Mouse (Mus musculus): ENCODE results near the gene Yipf4. TPM values are rescaled to one million over a fixed set of nuclear protein-coding genes. Genes with fewer than 3 reads are reported as not detected.
A peak's percentile ranks its signal among the peaks of the same experiment; 100 is the strongest.

Gene Yipf4
- polyA plus RNA-seq, 1 experiment, result 82.5 TPM

GRCm38 (mm10) chr17:74508600-74508999, 19.3 kb downstream of the Yipf4 start:
- no peak overlapping the region for H3K27ac ChIP-seq (ENCODE audit: insufficient read depth, low read length)
- no peak overlapping the region for H3K4me3 ChIP-seq (ENCODE audit: low read depth, low read length)
- no peak overlapping the region for H3K9ac ChIP-seq (ENCODE audit: low read depth, poor library complexity, severe bottlenecking)
- TF ChIP-seq CTCF (IDR thresholded peaks at IDR 0.05; ENCODE audit: low read depth, low read length) (no peak), POLR2A (IDR thresholded peaks at IDR 0.05; ENCODE audit: insufficient read depth, low read length) (no peak), EP300 (IDR thresholded peaks at IDR 0.05; ENCODE audit: insufficient read depth, low read depth, low read length) (no peak)
- no peaks in the 10 kb centered on the region for H3K36me3 ChIP-seq (ENCODE audit: control insufficient read depth, insufficient read depth, low read length, poor library complexity, severe bottlenecking)
- H3K9me3 ChIP-seq (replicated peaks; ENCODE audit: control insufficient read depth, insufficient read depth, low read length, poor library complexity, severe bottlenecking), result no peaks in the 10 kb centered on the region
- H3K27me3 ChIP-seq (ENCODE audit: control insufficient read depth, insufficient read depth, low read length, poor library complexity, severe bottlenecking), result no peaks in the 10 kb centered on the region
- no peaks in the 10 kb centered on the region for H3K4me1 ChIP-seq (ENCODE audit: control insufficient read depth, insufficient read depth, low read length)

- no peaks in the 10 kb centered on the region for H3K36me3 ChIP-seq (ENCODE audit: control insufficient read depth, insufficient read depth, low read length, poor library complexity, severe bottlenecking)
- H3K4me3 ChIP-seq (ENCODE audit: low read depth, low read length), result no peak overlapping the region
- TF ChIP-seq POLR2A (IDR thresholded peaks at IDR 0.05; ENCODE audit: insufficient read depth, low read length) (no peak), EP300 (IDR thresholded peaks at IDR 0.05; ENCODE audit: insufficient read depth, low read depth, low read length) (no peak), CTCF (IDR thresholded peaks at IDR 0.05; ENCODE audit: low read depth, low read length) (no peak)
- H3K27ac ChIP-seq (ENCODE audit: insufficient read depth, low read length), result no peak overlapping the region
- no peaks in the 10 kb centered on the region for H3K9me3 ChIP-seq (replicated peaks; ENCODE audit: control insufficient read depth, insufficient read depth, low read length, poor library complexity, severe bottlenecking)
- no peaks in the 10 kb centered on the region for H3K4me1 ChIP-seq (ENCODE audit: control insufficient read depth, insufficient read depth, low read length)
- H3K27me3 ChIP-seq (ENCODE audit: control insufficient read depth, insufficient read depth, low read length, poor library complexity, severe bottlenecking), result no peaks in the 10 kb centered on the region
- no peak overlapping the region for H3K9ac ChIP-seq (ENCODE audit: low read depth, poor library complexity, severe bottlenecking)
Observed at GRCm38 (mm10) chr17:74512308-74512707, 23.0 kb downstream of the Yipf4 start.

GRCm38 (mm10) chr17:74522797-74523723, 33.8 kb downstream of the Yipf4 start:
- Histone ChIP-seq H3K4me3 (ENCODE audit: low read depth, low read length) (no peak overlapping the region), H3K9me3 (replicated peaks; ENCODE audit: control insufficient read depth, insufficient read depth, low read length, poor library complexity, severe bottlenecking) (0 out of 2 replicates have a peak, but pooled peaks cover 5% of the 10 kb centered on the region), H3K9ac (ENCODE audit: low read depth, poor library complexity, severe bottlenecking) (no peak overlapping the region), H3K36me3 (ENCODE audit: control insufficient read depth, insufficient read depth, low read length, poor library complexity, severe bottlenecking) (no peaks in the 10 kb centered on the region; the same call in 1 of the 2 replicates), H3K27ac (ENCODE audit: insufficient read depth, low read length) (no peak overlapping the region), H3K4me1 (ENCODE audit: control insufficient read depth, insufficient read depth, low read length) (no peaks in the 10 kb centered on the region), H3K27me3 (ENCODE audit: control insufficient read depth, insufficient read depth, low read length, poor library complexity, severe bottlenecking) (no peaks in the 10 kb centered on the region)
- no peak for TF ChIP-seq EP300 (IDR thresholded peaks at IDR 0.05; ENCODE audit: insufficient read depth, low read depth, low read length)
- no peak for TF ChIP-seq CTCF (IDR thresholded peaks at IDR 0.05; ENCODE audit: low read depth, low read length)
- TF ChIP-seq POLR2A (IDR thresholded peaks at IDR 0.05; ENCODE audit: insufficient read depth, low read length), result no peak

- peak overlapping the region; percentile 78; the same call in 1 of the 2 replicates for H3K9ac ChIP-seq (ENCODE audit: low read depth, poor library complexity, severe bottlenecking)
- no peak overlapping the region for H3K27ac ChIP-seq (ENCODE audit: insufficient read depth, low read length)
- H3K9me3 ChIP-seq (replicated peaks; ENCODE audit: control insufficient read depth, insufficient read depth, low read length, poor library complexity, severe bottlenecking), result 0 out of 2 replicates have a peak, but pooled peaks cover 5% of the 10 kb centered on the region
- no peaks in the 10 kb centered on the region for H3K4me1 ChIP-seq (ENCODE audit: control insufficient read depth, insufficient read depth, low read length)
- TF ChIP-seq POLR2A (IDR thresholded peaks at IDR 0.05; ENCODE audit: insufficient read depth, low read length) (no peak), CTCF (IDR thresholded peaks at IDR 0.05; ENCODE audit: low read depth, low read length) (no peak), EP300 (IDR thresholded peaks at IDR 0.05; ENCODE audit: insufficient read depth, low read depth, low read length) (no peak)
- H3K4me3 ChIP-seq (ENCODE audit: low read depth, low read length), result no peak overlapping the region
- H3K27me3 ChIP-seq (ENCODE audit: control insufficient read depth, insufficient read depth, low read length, poor library complexity, severe bottlenecking), result no peaks in the 10 kb centered on the region
- no peaks in the 10 kb centered on the region; the same call in 1 of the 2 replicates for H3K36me3 ChIP-seq (ENCODE audit: control insufficient read depth, insufficient read depth, low read length, poor library complexity, severe bottlenecking)
Observed at GRCm38 (mm10) chr17:74526117-74526516, 36.8 kb downstream of the Yipf4 start.

- Histone ChIP-seq H3K4me1 (ENCODE audit: control insufficient read depth, insufficient read depth, low read length) (no peaks in the 10 kb centered on the region), H3K9ac (ENCODE audit: low read depth, poor library complexity, severe bottlenecking) (peak overlapping the region; percentile 78), H3K4me3 (ENCODE audit: low read depth, low read length) (peak overlapping the region; percentile 91), H3K27ac (ENCODE audit: insufficient read depth, low read length) (peak overlapping the region; percentile 90), H3K27me3 (ENCODE audit: control insufficient read depth, insufficient read depth, low read length, poor library complexity, severe bottlenecking) (no peaks in the 10 kb centered on the region), H3K9me3 (replicated peaks; ENCODE audit: control insufficient read depth, insufficient read depth, low read length, poor library complexity, severe bottlenecking) (0 out of 2 replicates have a peak, but pooled peaks cover 5% of the 10 kb centered on the region), H3K36me3 (ENCODE audit: control insufficient read depth, insufficient read depth, low read length, poor library complexity, severe bottlenecking) (no peaks in the 10 kb centered on the region; the same call in 1 of the 2 replicates)
- TF ChIP-seq POLR2A (IDR thresholded peaks at IDR 0.05; ENCODE audit: insufficient read depth, low read length) (peak; percentile 14), EP300 (IDR thresholded peaks at IDR 0.05; ENCODE audit: insufficient read depth, low read depth, low read length) (no peak), CTCF (IDR thresholded peaks at IDR 0.05; ENCODE audit: low read depth, low read length) (no peak)
Observed at GRCm38 (mm10) chr17:74526806-74527653, 37.7 kb downstream of the Yipf4 start.
